Mouse (Mus musculus) layer of hippocampus, adult 2 months (tissue): ENCODE data around the gene Hist1h2ak. TPM values are rescaled to one million over a fixed set of nuclear protein-coding genes. Genes with fewer than 3 reads are reported as not detected.
"Not testable (repeated sequence)": the region's sequence is repeated elsewhere in the genome, so short reads cannot be mapped to it uniquely, and the experiment has no call there.

Experiments used
- DNase-seq, 2 experiments: peaks; one replicate each; pipeline ENCODE4 v3.0.0; 2022; ENCODE audit warnings: low spot score in 2 of 2
- H3K27ac ChIP-seq: fragments of 200-600 bp; 2 replicates; pipeline ENCODE4 v1.8.1; 2022
- H3K4me3 ChIP-seq: fragments of 200-600 bp; 2 replicates; pipeline ENCODE4 v1.8.1; 2022; ENCODE audit warnings: mild to moderate bottlenecking
- CTCF ChIP-seq: fragments of 200-600 bp; conservative IDR thresholded peaks from 2 replicates; pipeline ENCODE4 v1.8.1; 2022; ENCODE audit warnings: antibody characterized with exemption, mild to moderate bottlenecking, moderate library complexity
- total RNA-seq, 2 experiments: library from RNA; stranded (reverse); gene quantifications; 2 replicates each; pipeline ENCODE4 v1.2.3; 2021

Gene Hist1h2ak
- total RNA-seq, 2 experiments from 2014 or later: 15.1 TPM

GRCm38 (mm10) chr13:21783255-21783617, 29.6 kb upstream of the Hist1h2ak start, which contains the start of gene Hist1h3i:
TSS of gene Hist1h3i (minus strand) at chr13:21783370.
- peak; percentile 75 to 88 for DNase-seq
- no peak for TF ChIP-seq CTCF
- H3K27ac ChIP-seq: peak within 1 kb of the TSS; percentile 80
- H3K4me3 ChIP-seq: peak within 1 kb of the TSS; percentile 59

DNA sequence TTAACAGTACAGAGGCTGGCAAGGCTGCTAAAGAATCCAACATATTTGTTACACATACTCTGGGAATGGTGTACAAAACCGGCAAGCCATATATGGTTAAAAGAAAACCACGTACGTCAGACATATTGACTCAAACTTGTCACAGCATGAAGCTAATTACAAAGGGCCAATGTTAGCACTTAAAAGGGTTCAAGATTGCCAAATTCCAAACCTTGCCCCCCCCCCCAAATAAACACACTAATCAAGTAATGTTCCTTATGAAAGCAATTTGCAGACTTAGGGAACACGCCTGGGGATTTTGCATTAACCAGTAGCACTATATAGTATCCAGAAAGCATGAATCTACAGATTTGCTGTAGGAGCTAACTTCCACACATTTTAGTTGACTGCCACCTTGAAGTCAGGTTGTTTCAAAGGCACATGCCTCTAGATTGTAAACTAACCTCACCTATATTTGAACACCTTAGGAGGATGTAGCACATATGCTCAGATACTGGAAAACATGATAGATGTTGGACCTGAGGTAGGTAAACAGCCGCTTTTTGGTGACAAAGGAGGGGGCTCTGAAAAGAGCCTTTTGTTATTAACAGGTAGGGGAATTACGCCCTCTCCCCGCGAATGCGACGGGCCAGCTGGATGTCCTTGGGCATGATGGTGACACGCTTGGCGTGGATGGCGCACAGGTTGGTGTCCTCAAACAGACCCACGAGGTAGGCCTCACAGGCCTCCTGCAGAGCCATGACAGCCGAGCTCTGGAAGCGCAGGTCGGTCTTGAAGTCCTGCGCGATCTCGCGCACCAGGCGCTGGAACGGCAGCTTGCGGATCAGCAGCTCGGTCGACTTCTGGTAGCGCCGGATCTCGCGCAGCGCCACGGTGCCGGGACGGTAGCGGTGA, 29.0 kb upstream of the Hist1h2ak start:
- not testable (repeated sequence) for DNase-seq
- peak overlapping the region; percentile 80 for H3K27ac ChIP-seq
- H3K4me3 ChIP-seq: peak overlapping the region; percentile 59

DNA sequence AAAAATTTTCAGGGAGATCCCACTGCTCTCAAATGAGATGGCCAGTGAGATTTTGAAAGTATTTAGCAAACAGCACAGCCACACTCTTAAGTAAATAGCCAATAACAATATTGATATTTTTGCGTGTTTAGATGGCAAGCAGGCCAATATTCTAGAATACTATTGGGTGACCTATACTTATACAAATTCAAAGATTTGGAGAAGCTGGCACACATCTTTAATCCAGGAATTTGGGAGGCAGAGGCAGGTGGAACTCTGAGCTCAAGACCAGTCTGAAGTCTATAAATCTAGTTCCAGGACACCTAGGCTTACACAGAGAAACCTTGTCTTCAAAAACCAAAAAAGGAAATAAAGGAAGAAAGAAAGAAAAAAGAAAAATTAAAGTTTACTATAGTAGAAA, 28.0 kb upstream of the Hist1h2ak start:
- Histone ChIP-seq H3K4me3 (no peak overlapping the region), H3K27ac (no peak overlapping the region)
- TF ChIP-seq CTCF: no peak
- no peak for DNase-seq

GRCm38 (mm10) chr13:21781021-21781555, 27.5 kb upstream of the Hist1h2ak start:
- H3K27ac ChIP-seq: no peak overlapping the region
- peak overlapping the region; percentile 64 for H3K4me3 ChIP-seq
- DNase-seq: no peak
- TF ChIP-seq CTCF: no peak

GRCm38 (mm10) chr13:21779767-21780731, 26.4 kb upstream of the Hist1h2ak start, which contains the start of gene Hist1h1b:
TSS of gene Hist1h1b (minus strand) at chr13:21780625.
- no peak for TF ChIP-seq CTCF
- H3K4me3 ChIP-seq: peak within 1 kb of the TSS; percentile 64
- DNase-seq: peak; percentile 23 to 49
- H3K27ac ChIP-seq: peak within 1 kb of the TSS; percentile 80

DNA sequence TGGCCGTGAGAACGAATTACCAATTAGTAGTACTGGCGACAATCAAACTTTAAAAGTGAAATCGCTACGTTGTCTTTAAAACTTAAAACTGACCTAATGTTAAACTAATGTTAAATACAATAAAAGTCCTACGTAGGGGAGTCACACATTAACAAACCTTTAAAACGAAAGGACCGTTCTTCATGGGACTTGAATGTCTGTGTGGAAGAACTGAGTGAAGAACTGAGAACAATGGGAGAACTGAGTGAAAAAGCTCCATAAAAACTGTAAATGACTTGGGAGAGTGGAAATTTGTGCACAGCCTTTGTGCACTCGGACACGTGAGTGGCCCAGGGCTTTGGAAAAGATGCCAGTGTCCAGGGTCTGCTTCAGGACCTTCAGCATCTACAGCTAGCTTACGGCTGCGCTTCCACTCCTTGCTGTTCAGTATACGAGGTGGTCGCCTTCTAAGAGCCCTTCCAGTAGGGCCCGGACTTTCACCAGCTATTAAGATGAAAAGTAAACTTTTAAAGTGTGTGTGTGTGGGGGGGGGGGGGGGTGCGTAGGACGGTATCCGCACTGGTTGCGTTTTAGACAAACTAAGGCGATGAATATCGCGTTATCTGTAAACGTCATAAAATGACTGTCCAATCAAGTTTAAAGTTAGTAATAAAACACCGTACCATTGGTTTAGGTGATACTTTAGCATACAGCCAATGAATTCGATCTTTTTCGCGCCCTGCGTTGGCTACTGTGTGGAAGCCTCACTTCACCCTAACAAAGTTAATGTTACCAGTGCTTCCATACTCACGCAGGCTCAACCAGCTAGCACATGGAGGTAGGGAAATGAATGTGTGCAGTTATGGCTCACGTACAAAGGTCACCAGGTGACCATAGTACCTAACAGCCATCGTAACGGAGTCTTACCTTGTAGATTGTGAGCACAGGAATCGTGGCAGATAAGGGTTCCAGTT, 25.5 kb upstream of the Hist1h2ak start:
- peak; percentile 57 to 77 for DNase-seq
- H3K4me3 ChIP-seq: peak overlapping the region; percentile 64
- no peak for TF ChIP-seq CTCF
- H3K27ac ChIP-seq: peak overlapping the region; percentile 43; the same call in 1 of the 2 replicates

GRCm38 (mm10) chr13:21755707-21756106, 2.1 kb upstream of the Hist1h2ak start:
- H3K27ac ChIP-seq: no peak overlapping the region
- TF ChIP-seq CTCF: no peak
- DNase-seq: no peak
- no peak overlapping the region for H3K4me3 ChIP-seq

- peak; percentile 21 to 29 for DNase-seq
- peak overlapping the region; percentile 51 for H3K4me3 ChIP-seq
- not testable (repeated sequence) for H3K27ac ChIP-seq
Observed at GRCm38 (mm10) chr13:21754294-21755001, 821 bp upstream of the Hist1h2ak start.

GRCm38 (mm10) chr13:21753051-21753523, 540 bp downstream of the Hist1h2ak start:
- peak overlapping the region; percentile 85 for H3K27ac ChIP-seq
- peak overlapping the region; percentile 51 for H3K4me3 ChIP-seq
- DNase-seq: no peak
- no peak for TF ChIP-seq CTCF

DNA sequence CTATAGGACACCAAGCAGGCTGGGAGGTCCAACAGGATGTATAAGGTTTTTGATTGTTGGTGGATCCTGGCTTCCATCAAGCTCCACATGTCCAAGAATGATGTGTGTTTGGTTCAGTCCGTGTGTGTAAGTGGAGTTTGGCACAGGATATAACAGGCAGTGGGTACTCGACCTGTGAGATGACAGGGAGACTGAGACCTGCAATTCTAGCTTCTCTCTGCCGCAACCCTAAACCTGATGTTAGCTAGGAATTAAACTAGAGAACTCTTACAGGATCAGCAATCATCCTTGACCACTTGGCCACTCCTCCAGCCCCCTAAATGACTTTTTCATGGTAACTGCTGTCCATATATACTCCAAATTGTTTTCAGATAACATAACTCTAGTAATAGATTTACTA, 1.3 kb downstream of the Hist1h2ak start:
- no peak for TF ChIP-seq CTCF
- Histone ChIP-seq H3K27ac (no peak overlapping the region), H3K4me3 (no peak overlapping the region)
- DNase-seq: no peak

GRCm38 (mm10) chr13:21751827-21752226, 1.8 kb downstream of the Hist1h2ak start:
- DNase-seq: no peak
- no peak for TF ChIP-seq CTCF
- no peak overlapping the region for H3K4me3 ChIP-seq
- H3K27ac ChIP-seq: no peak overlapping the region
